Mouse (Mus musculus) liver, embryonic 16.5 days (tissue): ENCODE data around the gene Tmem108. TPM values are rescaled to one million over a fixed set of nuclear protein-coding genes. Genes with fewer than 3 reads are reported as not detected.

ENCODE experiments used
- ATAC-seq: fragments of 200-750 bp; cut with Nextera tagmentation; 2 replicates; pipeline ENCODE4 v1.8.0; 2017; ENCODE audit warnings: low read depth, mild to moderate bottlenecking, moderate number of reproducible peaks, moderate library complexity
- H3K27ac ChIP-seq: fragments of 300-500 bp; sonication (generic); 2 replicates; pipeline ENCODE4 v1.5.1; 2014; ENCODE audit warnings: mild to moderate bottlenecking, low read length
- H3K27me3 ChIP-seq: fragments of 300-500 bp; sonication (generic); 2 replicates; pipeline ENCODE4 v1.6.1; 2014; ENCODE audit warnings: low read depth, low read length, mixed read lengths; ENCODE audit not compliant: control insufficient read depth, insufficient read depth
- H3K36me3 ChIP-seq: fragments of 300-500 bp; sonication (generic); 2 replicates; pipeline ENCODE4 v1.6.1; 2014; ENCODE audit warnings: mild to moderate bottlenecking; ENCODE audit not compliant: control insufficient read depth, insufficient read depth
- H3K4me1 ChIP-seq: fragments of 300-500 bp; sonication (generic); 2 replicates; pipeline ENCODE4 v1.6.1; 2014; ENCODE audit warnings: low read depth, low read length, mixed read lengths; ENCODE audit not compliant: control insufficient read depth
- H3K4me2 ChIP-seq: fragments of 300-500 bp; sonication (generic); 2 replicates; pipeline ENCODE4 v1.6.1; 2014; ENCODE audit warnings: low read depth, low read length, mixed read lengths
- H3K4me3 ChIP-seq: fragments of 300-500 bp; sonication (generic); 2 replicates; pipeline ENCODE4 v1.5.1; 2014; ENCODE audit warnings: low read depth, mild to moderate bottlenecking, low read length
- H3K9ac ChIP-seq: fragments of 300-500 bp; sonication (generic); 2 replicates; pipeline ENCODE4 v1.6.1; 2014; ENCODE audit warnings: low read depth, low read length
- H3K9me3 ChIP-seq: fragments of 300-500 bp; sonication (generic); replicated peaks from 2 replicates; pipeline ENCODE4 v1.6.1; 2016; ENCODE audit warnings: low read length; ENCODE audit not compliant: control insufficient read depth
- WGBS: fragments of 180-500 bp; shearing (Covaris S2); extraction: QIAGEN DNeasy Blood & Tissue Kit; methylation state at CpG from one replicate; pipeline ENCODE4 v1.1.7; 2014; ENCODE audit not compliant: insufficient replicate concordance; 5-methylcytosine and 5-hydroxymethylcytosine counted together
- polyA plus RNA-seq: library from polyadenylated mRNA; unstranded; fragments of >200 nt; fragmentation: Nextera tagmentation; extraction: Ambion mirVana; gene quantifications from 2 replicates; pipeline ENCODE4 v1.2.1, GENCODE M21; 2015

Gene Tmem108
- polyA plus RNA-seq, 1 experiment from 2014 or later: 1.9 TPM

DNA sequence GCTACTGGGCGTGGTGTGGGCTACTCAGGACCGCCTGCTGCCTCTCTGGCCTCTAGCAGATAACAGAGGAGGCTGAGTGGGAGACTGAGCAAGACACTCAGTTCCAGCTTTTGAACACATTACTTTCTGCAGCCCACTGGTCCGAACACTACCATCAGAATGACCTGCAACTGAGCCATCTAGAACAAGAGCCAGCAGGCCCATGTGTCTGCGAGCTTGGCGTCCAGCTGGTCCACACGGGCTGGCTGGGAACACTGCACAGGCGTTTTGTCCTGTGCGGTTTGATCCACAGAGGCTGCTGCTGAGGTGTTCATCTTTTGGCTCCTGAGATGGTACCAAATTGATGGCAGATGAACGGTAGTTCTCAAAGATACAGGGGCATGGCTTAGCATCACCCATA lies 196.5 kb downstream of the Tmem108 start:
- Histone ChIP-seq H3K4me1 (no peaks in the 10 kb centered on the region), H3K4me3 (no peak overlapping the region), H3K36me3 (no peaks in the 10 kb centered on the region), H3K27ac (no peak overlapping the region), H3K27me3 (no peaks in the 10 kb centered on the region), H3K9me3 (no peaks in the 10 kb centered on the region), H3K4me2 (no peak overlapping the region), H3K9ac (no peak overlapping the region)
- WGBS: 69% methylated on average over 9 of the region's 9 CpGs
- ATAC-seq: no peak

DNA sequence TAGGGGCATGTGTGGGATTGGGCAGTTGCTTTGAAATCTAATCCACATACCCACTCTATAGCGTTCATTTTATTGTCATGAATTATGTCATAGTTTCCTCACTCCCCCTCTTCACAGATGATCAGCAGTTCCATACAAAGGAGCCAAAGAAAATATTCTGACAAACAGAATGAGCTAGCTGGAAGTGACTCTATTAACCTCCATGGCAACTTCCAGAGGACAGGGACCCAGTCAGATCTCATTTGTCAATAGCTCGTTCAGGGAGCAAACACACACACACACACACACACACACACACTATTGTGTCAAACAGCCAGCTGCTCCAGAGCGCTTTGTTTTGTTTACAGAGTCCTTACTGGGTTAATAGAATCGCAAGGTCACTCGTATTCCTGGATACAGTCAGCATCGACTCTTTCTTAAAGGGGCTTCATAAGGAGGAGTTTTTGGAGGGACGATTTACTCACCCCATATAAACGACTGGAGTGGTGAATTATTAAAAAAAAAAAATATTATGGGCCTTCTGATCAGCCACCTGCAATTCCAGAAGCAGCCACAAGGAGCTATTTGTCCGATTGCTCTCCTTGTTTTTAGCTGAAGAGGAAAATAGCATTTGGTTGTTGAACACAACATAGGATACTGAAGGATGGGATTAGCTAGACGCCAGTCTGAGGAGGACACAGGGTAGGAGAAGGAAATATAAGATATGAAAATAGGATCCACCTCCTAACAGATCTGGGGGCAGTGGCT lies 197.6 kb downstream of the Tmem108 start:
- Histone ChIP-seq H3K9ac (no peak overlapping the region), H3K27ac (no peak overlapping the region), H3K36me3 (no peaks in the 10 kb centered on the region), H3K9me3 (no peaks in the 10 kb centered on the region), H3K4me1 (no peaks in the 10 kb centered on the region), H3K27me3 (no peaks in the 10 kb centered on the region), H3K4me3 (no peak overlapping the region), H3K4me2 (no peak overlapping the region)
- ATAC-seq: no peak
- 33% methylated on average over 10 of the region's 10 CpGs for WGBS

DNA sequence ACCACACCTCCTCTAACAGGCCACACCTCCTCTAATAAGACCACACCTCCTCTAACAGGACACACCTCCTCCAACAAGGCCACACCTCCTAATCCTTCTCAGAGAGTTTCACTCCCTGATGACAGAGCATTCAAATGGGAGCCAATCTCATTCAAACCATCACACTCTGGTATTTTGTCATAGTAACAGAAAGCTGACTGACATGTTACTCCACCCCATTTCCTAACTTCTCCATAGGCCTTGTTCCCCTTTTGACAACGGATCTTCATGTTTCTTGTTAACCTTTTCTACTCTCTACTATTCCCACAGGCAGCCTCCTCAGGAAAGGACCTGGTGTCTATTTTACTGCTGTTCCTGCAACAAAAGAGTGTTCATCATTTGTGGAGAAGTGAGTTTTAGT lies 199.6 kb downstream of the Tmem108 start:
- no peaks in the 10 kb centered on the region for H3K36me3 ChIP-seq
- H3K27ac ChIP-seq: no peak overlapping the region
- H3K4me2 ChIP-seq: no peak overlapping the region
- H3K4me3 ChIP-seq: no peak overlapping the region
- H3K9me3 ChIP-seq: no peaks in the 10 kb centered on the region
- no peak for ATAC-seq
- H3K27me3 ChIP-seq: no peaks in the 10 kb centered on the region
- no peaks in the 10 kb centered on the region for H3K4me1 ChIP-seq
- no peak overlapping the region for H3K9ac ChIP-seq
- 54% methylated on average over 1 of the region's 1 CpGs for WGBS

DNA sequence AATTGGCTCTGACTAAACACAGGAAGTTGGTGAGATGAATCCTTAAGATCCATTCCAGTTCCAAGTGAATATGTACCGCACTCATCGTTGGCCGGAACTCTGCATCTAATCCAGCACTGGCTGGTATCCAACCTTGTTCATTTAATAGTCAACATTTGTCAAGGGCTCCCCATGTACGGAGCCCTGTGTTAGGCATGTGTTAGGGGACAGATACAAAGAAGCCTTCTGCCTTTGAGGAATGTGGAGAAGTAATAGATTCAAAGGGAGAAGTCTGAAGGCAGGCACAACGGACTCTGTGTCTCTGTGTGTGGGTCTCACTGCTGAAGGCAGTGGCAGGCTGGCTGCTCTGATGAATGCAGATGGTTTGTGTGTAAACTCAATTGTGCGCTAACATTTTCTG lies 202.9 kb downstream of the Tmem108 start:
- 75% methylated on average over 6 of the region's 6 CpGs for WGBS
- no peak overlapping the region for H3K4me2 ChIP-seq
- no peak overlapping the region for H3K9ac ChIP-seq
- ATAC-seq: no peak
- H3K36me3 ChIP-seq: no peaks in the 10 kb centered on the region
- H3K4me1 ChIP-seq: no peaks in the 10 kb centered on the region
- no peak overlapping the region for H3K27ac ChIP-seq
- H3K9me3 ChIP-seq: no peaks in the 10 kb centered on the region
- H3K27me3 ChIP-seq: no peaks in the 10 kb centered on the region
- no peak overlapping the region for H3K4me3 ChIP-seq

DNA sequence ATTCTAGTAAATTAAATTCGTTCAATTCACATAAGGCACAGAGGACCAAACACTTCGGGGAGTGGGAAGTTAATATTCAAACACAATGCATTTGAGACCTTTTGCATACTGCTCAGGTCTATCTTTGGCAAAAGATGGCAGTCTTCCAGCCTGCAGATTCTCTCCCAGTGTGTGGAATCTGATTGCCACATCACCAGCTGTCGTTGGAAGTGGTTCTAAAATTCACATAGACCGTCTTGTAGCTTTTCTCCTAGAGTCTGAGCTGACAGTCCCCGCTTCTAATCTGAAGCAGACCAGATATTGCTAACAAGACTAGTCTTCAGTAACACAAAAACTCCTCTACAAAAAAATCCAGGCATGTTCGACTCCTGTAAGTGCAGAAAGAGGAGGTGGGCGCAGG lies 203.4 kb downstream of the Tmem108 start:
- Histone ChIP-seq H3K4me3 (no peak overlapping the region), H3K4me2 (no peak overlapping the region), H3K4me1 (no peaks in the 10 kb centered on the region), H3K27me3 (no peaks in the 10 kb centered on the region), H3K9me3 (no peaks in the 10 kb centered on the region), H3K9ac (no peak overlapping the region), H3K27ac (no peak overlapping the region), H3K36me3 (no peaks in the 10 kb centered on the region)
- WGBS: 62% methylated on average over 7 of the region's 7 CpGs
- ATAC-seq: no peak

GRCm38 (mm10) chr9:103557085-103557484 lies 204.6 kb downstream of the Tmem108 start:
- Histone ChIP-seq H3K4me3 (no peak overlapping the region), H3K27ac (no peak overlapping the region), H3K4me2 (no peak overlapping the region), H3K4me1 (no peaks in the 10 kb centered on the region), H3K27me3 (no peaks in the 10 kb centered on the region), H3K9ac (no peak overlapping the region), H3K36me3 (no peaks in the 10 kb centered on the region), H3K9me3 (no peaks in the 10 kb centered on the region)
- WGBS: 72% methylated on average over 15 of the region's 15 CpGs
- no peak for ATAC-seq

GRCm38 (mm10) chr9:103555334-103555733 lies 206.3 kb downstream of the Tmem108 start:
- no peak overlapping the region for H3K27ac ChIP-seq
- H3K4me1 ChIP-seq: no peaks in the 10 kb centered on the region
- no peak overlapping the region for H3K4me3 ChIP-seq
- no peaks in the 10 kb centered on the region for H3K27me3 ChIP-seq
- no peaks in the 10 kb centered on the region for H3K9me3 ChIP-seq
- WGBS: 35% methylated on average over 6 of the region's 6 CpGs
- no peak for ATAC-seq
- H3K36me3 ChIP-seq: no peaks in the 10 kb centered on the region
- no peak overlapping the region for H3K9ac ChIP-seq
- H3K4me2 ChIP-seq: no peak overlapping the region

DNA sequence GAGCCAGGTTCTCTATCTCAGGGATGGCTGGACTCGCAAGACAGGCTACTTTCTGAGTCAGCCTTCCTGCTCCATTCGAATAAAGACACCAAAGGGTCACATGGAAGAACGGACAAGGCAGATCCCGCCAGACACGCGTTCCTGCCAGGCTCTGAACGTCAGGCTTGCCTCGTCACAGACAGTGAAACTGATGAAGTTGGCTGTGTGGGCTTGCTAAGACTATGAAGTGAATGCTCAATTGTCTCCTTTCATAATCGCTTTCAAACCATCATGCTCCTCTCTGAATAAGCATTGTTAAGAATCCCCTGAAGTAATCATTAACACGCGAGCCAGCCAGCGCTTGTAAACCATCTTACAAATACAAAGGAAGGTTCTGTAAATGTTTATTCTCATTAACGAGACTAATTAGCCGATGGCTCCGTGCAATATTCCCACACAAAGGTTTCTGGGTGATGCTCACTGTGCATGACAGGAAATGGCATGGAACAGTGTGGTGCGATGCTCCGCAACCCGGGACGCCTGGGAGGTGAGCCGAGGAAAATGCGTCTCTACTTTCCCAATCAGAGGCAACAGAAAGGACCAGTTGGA lies 210.9 kb downstream of the Tmem108 start:
- ATAC-seq: no peak
- WGBS: 70% methylated on average over 21 of the region's 21 CpGs
- H3K9me3 ChIP-seq: no peaks in the 10 kb centered on the region
- H3K27ac ChIP-seq: no peak overlapping the region
- no peak overlapping the region for H3K9ac ChIP-seq
- no peaks in the 10 kb centered on the region for H3K4me1 ChIP-seq
- H3K4me2 ChIP-seq: no peak overlapping the region
- no peak overlapping the region for H3K4me3 ChIP-seq
- no peaks in the 10 kb centered on the region for H3K27me3 ChIP-seq
- H3K36me3 ChIP-seq: no peaks in the 10 kb centered on the region

DNA sequence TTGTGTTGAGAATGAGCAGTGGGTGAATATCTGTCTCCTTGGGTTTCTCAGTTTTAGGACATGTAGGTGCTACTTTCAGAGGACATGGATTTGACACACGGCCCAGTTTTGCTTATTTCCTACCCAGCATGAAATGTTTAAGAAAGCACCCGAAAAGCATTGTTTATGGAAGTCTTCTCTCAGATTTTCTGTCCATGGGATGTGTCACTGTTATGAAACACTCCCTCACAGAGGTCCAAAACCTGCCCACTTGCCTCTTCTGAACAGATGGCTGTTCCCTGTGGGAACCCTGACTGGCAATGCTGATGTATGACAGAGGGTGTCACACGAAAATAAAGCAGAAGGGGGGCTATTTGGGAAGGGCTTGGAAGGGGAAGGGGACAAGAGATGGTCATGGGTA lies 212.5 kb downstream of the Tmem108 start:
- whole genome bisulfite sequencing: 46% methylated on average over 3 of the region's 3 CpGs
- H3K9ac ChIP-seq: no peak overlapping the region
- no peak for ATAC-seq
- H3K36me3 ChIP-seq: no peaks in the 10 kb centered on the region
- no peak overlapping the region for H3K27ac ChIP-seq
- H3K9me3 ChIP-seq: no peaks in the 10 kb centered on the region
- H3K4me2 ChIP-seq: no peak overlapping the region
- H3K4me3 ChIP-seq: no peak overlapping the region
- no peaks in the 10 kb centered on the region for H3K27me3 ChIP-seq
- H3K4me1 ChIP-seq: no peaks in the 10 kb centered on the region
